Mouse (Mus musculus): ENCODE measurements around the gene Gm31371.
"Not testable (repeated sequence)": the region's sequence is repeated elsewhere in the genome, so short reads cannot be mapped to it uniquely, and the experiment has no call there.

The Gm31371 gene

DNA sequence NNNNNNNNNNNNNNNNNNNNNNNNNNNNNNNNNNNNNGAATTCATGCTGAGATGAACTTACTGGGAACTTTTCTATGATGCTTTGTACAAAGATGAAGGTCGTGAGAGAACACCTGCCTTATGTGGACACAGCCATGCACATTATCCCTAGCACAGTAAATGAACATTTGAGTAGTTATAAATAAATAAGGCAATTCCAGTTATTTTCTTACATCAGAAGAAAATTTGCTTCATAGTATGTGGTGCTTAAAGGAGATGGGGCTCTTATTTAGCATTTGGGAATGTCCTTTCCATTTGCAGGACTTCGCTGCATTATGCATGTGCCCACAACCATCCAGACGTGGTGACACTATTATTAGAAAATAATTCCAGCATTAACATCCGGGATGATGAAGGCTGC is at the start of gene Gm31371:
Gene Gm31371, plus strand, starts transcription at position 301 of the 400 bp plus-strand sequence.
- in situ Hi-C loops (cut with MboI; ENCODE audit: low pct_unique_long_range_greater_than_20kb in 1 of 2, low sequenced_read_pairs in 2 of 2, unreplicated experiment in 1 of 2) = not testable (repeated sequence)

DNA sequence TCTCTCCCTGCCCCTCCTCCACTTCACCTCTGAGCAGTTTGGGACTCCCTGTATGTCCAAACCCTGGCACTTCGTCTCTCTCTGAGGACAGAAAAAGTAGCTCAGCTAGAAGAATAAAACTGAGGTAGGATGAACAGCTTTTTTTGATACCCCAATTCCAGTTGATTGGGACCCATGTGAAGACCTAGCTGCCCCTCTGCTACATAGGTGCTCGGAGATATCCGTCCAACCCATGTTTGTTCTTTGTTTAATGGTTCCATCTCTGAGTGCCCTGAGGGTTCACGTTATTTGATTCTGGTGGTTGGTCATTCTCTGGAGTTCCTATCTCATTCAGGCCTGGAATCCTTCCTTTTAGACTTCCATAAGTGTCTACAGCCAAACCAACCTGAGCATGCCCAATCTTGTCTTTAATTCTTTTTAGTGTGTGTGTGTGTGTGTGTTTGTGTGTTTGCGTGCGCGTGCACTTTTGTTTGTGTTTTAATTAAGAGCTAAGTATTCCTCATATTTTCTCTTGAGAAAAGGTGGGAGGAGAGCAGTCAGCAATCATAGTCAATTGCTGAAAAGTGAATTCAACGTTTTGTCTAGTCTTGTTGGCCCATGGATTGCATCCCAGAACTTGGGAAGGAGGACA is 3.3 kb downstream of the Gm31371 start:
- in situ Hi-C loops (cut with MboI; ENCODE audit: low pct_unique_long_range_greater_than_20kb in 1 of 2, low sequenced_read_pairs in 2 of 2, unreplicated experiment in 1 of 2) = not testable (repeated sequence)

DNA sequence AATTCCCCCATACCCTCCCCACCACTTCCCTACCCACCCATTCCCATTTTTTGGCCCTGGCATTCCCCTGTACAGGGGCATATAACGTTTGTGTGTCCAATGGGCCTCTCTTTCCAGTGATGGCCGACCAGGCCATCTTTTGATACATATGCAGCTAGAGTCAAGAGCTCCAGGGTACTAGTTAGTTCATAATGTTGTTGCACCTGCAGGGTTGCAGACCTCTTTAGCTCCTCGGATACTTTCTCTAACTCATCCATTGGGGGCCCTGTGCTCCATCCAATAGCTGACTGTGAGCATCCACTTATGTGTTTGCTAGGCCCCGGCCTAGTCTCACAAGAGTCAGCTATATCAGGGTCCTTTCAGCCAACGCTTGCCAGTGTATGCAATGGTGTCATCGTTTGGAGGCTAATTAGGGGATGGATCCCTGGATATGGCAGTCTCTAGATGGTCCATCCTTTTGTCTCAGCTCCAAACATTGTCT is 5.7 kb downstream of the Gm31371 start:
- in situ Hi-C loops (cut with MboI; ENCODE audit: low pct_unique_long_range_greater_than_20kb in 1 of 2, low sequenced_read_pairs in 2 of 2, unreplicated experiment in 1 of 2) = not testable (repeated sequence)

GRCm38 (mm10) chr8:19919086-19919485 is 15.9 kb downstream of the Gm31371 start:
- in situ Hi-C loops (cut with MboI; ENCODE audit: low pct_unique_long_range_greater_than_20kb in 1 of 2, low sequenced_read_pairs in 2 of 2, unreplicated experiment in 1 of 2) = not testable (repeated sequence)

GRCm38 (mm10) chr8:19934274-19934673 is 31.1 kb downstream of the Gm31371 start:
- in situ Hi-C loops (cut with MboI; ENCODE audit: low pct_unique_long_range_greater_than_20kb in 1 of 2, low sequenced_read_pairs in 2 of 2, unreplicated experiment in 1 of 2) = not testable (repeated sequence)

DNA sequence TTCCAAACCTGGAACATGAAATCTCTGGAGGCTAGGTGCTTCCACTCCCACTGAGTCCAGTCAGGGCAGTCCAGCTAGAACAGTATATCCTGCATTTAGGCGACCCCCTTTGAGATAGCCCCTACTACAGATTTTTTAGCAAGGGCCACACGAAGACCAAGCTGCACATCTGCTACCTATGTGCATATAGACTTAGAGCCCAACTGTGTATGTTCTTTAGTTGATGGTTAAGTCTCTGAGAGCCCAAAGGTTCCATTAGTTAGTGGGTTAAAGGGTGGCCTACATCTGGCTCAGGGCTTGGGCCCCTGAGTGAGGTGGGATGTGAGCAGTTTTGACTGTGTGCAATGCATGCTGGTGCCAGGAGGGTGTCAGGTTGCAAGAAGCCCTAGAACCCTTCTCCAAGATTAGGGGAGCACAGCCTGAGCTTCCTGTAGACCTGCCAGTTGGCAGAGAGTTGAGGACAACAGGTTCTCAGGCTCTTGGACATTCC is 32.4 kb downstream of the Gm31371 start:
- in situ Hi-C loops (cut with MboI; ENCODE audit: low pct_unique_long_range_greater_than_20kb in 1 of 2, low sequenced_read_pairs in 2 of 2, unreplicated experiment in 1 of 2) = not testable (repeated sequence)

- in situ Hi-C loops (cut with MboI; ENCODE audit: low pct_unique_long_range_greater_than_20kb in 1 of 2, low sequenced_read_pairs in 2 of 2, unreplicated experiment in 1 of 2) = no loop called here
Measured at GRCm38 (mm10) chr8:19960935-19961334, 57.7 kb downstream of the Gm31371 start.

- in situ Hi-C loops (cut with MboI; ENCODE audit: low pct_unique_long_range_greater_than_20kb in 1 of 2, low sequenced_read_pairs in 2 of 2, unreplicated experiment in 1 of 2) = not testable (repeated sequence)
Measured at GRCm38 (mm10) chr8:19963766-19964165, 60.6 kb downstream of the Gm31371 start.

- in situ Hi-C loops (cut with MboI; ENCODE audit: low pct_unique_long_range_greater_than_20kb in 1 of 2, low sequenced_read_pairs in 2 of 2, unreplicated experiment in 1 of 2) = not testable (repeated sequence)
Measured at GRCm38 (mm10) chr8:19968151-19968550, 65.0 kb downstream of the Gm31371 start.

- in situ Hi-C loops (cut with MboI; ENCODE audit: low pct_unique_long_range_greater_than_20kb in 1 of 2, low sequenced_read_pairs in 2 of 2, unreplicated experiment in 1 of 2) = not testable (repeated sequence)
Measured at GRCm38 (mm10) chr8:19975237-19975636, 72.0 kb downstream of the Gm31371 start.

Measured in mouse embryonic stem cell (cell line).